Mouse (Mus musculus) G1E (cell line): ENCODE data around the gene Jade1. TPM values are rescaled to one million over a fixed set of nuclear protein-coding genes. Genes with fewer than 3 reads are reported as not detected.
A peak's percentile ranks its signal among the peaks of the same experiment; 100 is the strongest.

ENCODE experiments used
- ATAC-seq: 2 replicates; pipeline ENCODE4 v1.8.0; 2016; ENCODE audit warnings: mild to moderate bottlenecking; ENCODE audit not compliant: insufficient number of reproducible peaks, poor library complexity, low FRiP score, severe bottlenecking; ENCODE audit errors: extremely low read depth
- DNase-seq: peaks from one replicate; pipeline ENCODE4 v3.0.0; 2012; ENCODE audit warnings: low spot score
- H3K27me3 ChIP-seq: 2 replicates; pipeline ENCODE4 v1.6.1; 2012; ENCODE audit warnings: mild to moderate bottlenecking, low read length, inconsistent platforms; ENCODE audit not compliant: insufficient read depth
- H3K36me3 ChIP-seq: replicated peaks from 2 replicates; pipeline ENCODE3; 2012; ENCODE audit warnings: mild to moderate bottlenecking, inconsistent platforms
- H3K4me1 ChIP-seq: 2 replicates; pipeline ENCODE4 v1.6.1; 2012; ENCODE audit warnings: low read depth, low read length, inconsistent platforms, mixed read lengths; ENCODE audit not compliant: insufficient read depth
- H3K4me3 ChIP-seq: 2 replicates; pipeline ENCODE4 v1.5.1; 2012; ENCODE audit warnings: low read depth, mild to moderate bottlenecking, inconsistent platforms, low read length, moderate library complexity, mixed read lengths
- H3K9me3 ChIP-seq: replicated peaks from 2 replicates; pipeline ENCODE4 v1.6.1; 2012; ENCODE audit warnings: inconsistent platforms
- CTCF ChIP-seq: IDR thresholded peaks from 2 replicates; pipeline ENCODE4 v1.5.1; 2012; ENCODE audit warnings: low read depth, low read length, inconsistent platforms, mixed read lengths
- GATA1 ChIP-seq: IDR thresholded peaks from 2 replicates; pipeline ENCODE4 v1.6.1; 2012; ENCODE audit warnings: borderline replicate concordance, low read length, inconsistent platforms, mixed read lengths
- GATA2 ChIP-seq: IDR thresholded peaks from 2 replicates; pipeline ENCODE4 v1.6.1; 2012; ENCODE audit warnings: low read depth, low read length, inconsistent platforms, borderline replicate concordance
- POLR2AphosphoS5 ChIP-seq: IDR thresholded peaks from 2 replicates; pipeline ENCODE4 v1.6.1; 2012; ENCODE audit warnings: low read depth, low read length, inconsistent platforms; ENCODE audit not compliant: insufficient replicate concordance
- TAL1 ChIP-seq: conservative IDR thresholded peaks from 2 replicates; pipeline ENCODE4 v1.6.1; 2012; ENCODE audit warnings: low read depth, low read length, inconsistent platforms, mixed read lengths
- polyA plus RNA-seq: library from polyadenylated mRNA; stranded (reverse); fragments of >175 nt; gene quantifications from 2 replicates; pipeline ENCODE4 v1.2.3, GENCODE M21; 2012
- total RNA-seq, 2 experiments: library from RNA; stranded (forward) in 1 of 2; stranded (reverse) in 1 of 2; fragments of 200-1000 nt in 1 of 2; fragments of >200 nt in 1 of 2; fragmentation: Nextera tagmentation in 1 of 2; gene quantifications; 2 replicates each; pipeline ENCODE4 v1.2.3; 2014 to 2017

The Jade1 gene
- total and polyA plus RNA-seq, 3 experiments, result 48.2 to 159 (median 129) TPM

GRCm38 (mm10) chr3:41554480-41555475 lies 753 bp upstream of the Jade1 start:
- ATAC-seq (peak; percentile 40), DNase-seq (peak; percentile 30)
- H3K27me3 ChIP-seq, result no peaks in the 10 kb centered on the region
- peaks cover 48% of the 10 kb centered on the region for H3K4me1 ChIP-seq
- no peaks in the 10 kb centered on the region for H3K9me3 ChIP-seq
- peak overlapping the region; percentile 78; the same call in 1 of the 2 replicates for H3K4me3 ChIP-seq
- peaks cover 16% of the 10 kb centered on the region for H3K36me3 ChIP-seq
- TF ChIP-seq GATA2 (no peak), TAL1 (no peak; the same call in 1 of the 2 replicates), GATA1 (no peak), POLR2AphosphoS5 (no peak), CTCF (no peak)

GRCm38 (mm10) chr3:41556451-41557266 lies 1.1 kb downstream of the Jade1 start:
- peaks cover 47% of the 10 kb centered on the region for H3K4me1 ChIP-seq
- H3K9me3 ChIP-seq, result no peaks in the 10 kb centered on the region
- peak; percentile 44 for DNase-seq
- ATAC-seq, result no peak
- TF ChIP-seq CTCF (no peak), TAL1 (no peak), GATA1 (no peak), GATA2 (no peak), POLR2AphosphoS5 (no peak)
- peaks cover 27% of the 10 kb centered on the region for H3K36me3 ChIP-seq
- peak overlapping the region; percentile 78 for H3K4me3 ChIP-seq
- no peaks in the 10 kb centered on the region for H3K27me3 ChIP-seq

GRCm38 (mm10) chr3:41557267-41557995 lies 1.9 kb downstream of the Jade1 start:
- Histone ChIP-seq H3K36me3 (peaks cover 33% of the 10 kb centered on the region), H3K4me3 (peak overlapping the region; percentile 72), H3K27me3 (no peaks in the 10 kb centered on the region), H3K9me3 (no peaks in the 10 kb centered on the region), H3K4me1 (peaks cover 44% of the 10 kb centered on the region)
- no peak for DNase-seq
- ATAC-seq, result peak; percentile 18; the same call in 1 of the 2 replicates
- TF ChIP-seq TAL1 (no peak), GATA2 (no peak), POLR2AphosphoS5 (no peak), GATA1 (no peak), CTCF (no peak)

GRCm38 (mm10) chr3:41560489-41560888 lies 5.0 kb downstream of the Jade1 start:
- Histone ChIP-seq H3K4me1 (peaks cover 24% of the 10 kb centered on the region), H3K4me3 (peak overlapping the region; percentile 31; the same call in 1 of the 2 replicates), H3K36me3 (peaks cover 33% of the 10 kb centered on the region), H3K27me3 (no peaks in the 10 kb centered on the region), H3K9me3 (no peaks in the 10 kb centered on the region)
- ATAC-seq (no peak), DNase-seq (no peak)
- TF ChIP-seq TAL1 (no peak), GATA2 (no peak), GATA1 (no peak), CTCF (no peak), POLR2AphosphoS5 (no peak)

GRCm38 (mm10) chr3:41561787-41562186 lies 6.3 kb downstream of the Jade1 start:
- TF ChIP-seq GATA1 (no peak), GATA2 (no peak), POLR2AphosphoS5 (no peak), TAL1 (no peak), CTCF (no peak)
- Histone ChIP-seq H3K4me3 (peak overlapping the region; percentile 55; the same call in 1 of the 2 replicates), H3K36me3 (peaks cover 33% of the 10 kb centered on the region), H3K27me3 (no peaks in the 10 kb centered on the region), H3K4me1 (peaks cover 34% of the 10 kb centered on the region), H3K9me3 (no peaks in the 10 kb centered on the region)
- DNase-seq, result no peak
- no peak for ATAC-seq
